9 mouse cellular contexts compared by ENCODE assay signal in genomic region chr9:61315371-61316298, GRCm38 (mm10). TPM values are rescaled to one million over a fixed set of nuclear protein-coding genes. Genes with fewer than 3 reads are reported as not detected.
DNase-seq lines count a peak whose midpoint lies in the region; ATAC-seq and TF ChIP-seq lines count a peak whose summit lies in the region.
"Had no signal": no experiment of that assay in that cellular context is flagged by ENCODE, and none has a peak within 500 bp of the region (broad histone marks: within the 10 kb centered on the region; RNA-seq: fewer than 3 reads in every experiment).

No protein-coding gene starts in this region.

- 23% methylated on average over 17 of the region's 17 CpGs for WGBS in cerebellum, adult 2 months

- intact Hi-C loops in gastrocnemius, postnatal 36 days (cut with DNase I), result no loop called here

- peaks cover 86% of the 10 kb centered on the region for H3K4me1 ChIP-seq in E14TG2a.4 (replicated peaks; ENCODE audit: low read depth, low read length)
- H3K4me1 ChIP-seq in cerebellum, adult 2 months (ENCODE audit: control insufficient read depth, insufficient read depth, low read length), result peaks cover 29% of the 10 kb centered on the region

- no peak for ATAC-seq in frontal cortex, adult (ENCODE audit: low TSS enrichment)

- no peak for TF ChIP-seq POLR2A in cerebellum, adult 2 months (IDR thresholded peaks at IDR 0.05; ENCODE audit: borderline replicate concordance, insufficient read depth, low read length)

- H3K9me3 ChIP-seq in E14TG2a.4 (ENCODE audit: low read length), result peaks cover 4% of the 10 kb centered on the region; the same call in 1 of the 2 replicates
- H3K9me3 ChIP-seq: G1E had no signal

- peak; percentile 82 to 88 for DNase-seq in cerebellum, adult 2 months
- peak; percentile 35 to 51 for DNase-seq in gastrocnemius, postnatal 36 days
- DNase-seq in kidney, adult 11 months, result peak; percentile 81
- DNase-seq in lung, postnatal 10 days, result peak; percentile 72
- no peak for DNase-seq in left cerebral cortex, adult 8-10 months (ENCODE audit: low spot score in 2 of 2)
- DNase-seq in thymus, postnatal 10 days (ENCODE audit: low spot score in 2 of 2), result no peak

- no peaks in the 10 kb centered on the region for H3K36me3 ChIP-seq in E14TG2a.4 (ENCODE audit: insufficient read depth, low read length)
- H3K36me3 ChIP-seq: G1E had no signal

- no peak for TF ChIP-seq CTCF in E14TG2a.4 (conservative IDR thresholded peaks at IDR 0.05; ENCODE audit: low read length)
- TF ChIP-seq CTCF in cerebellum, adult 2 months (IDR thresholded peaks at IDR 0.05; ENCODE audit: borderline replicate concordance, insufficient read depth, low read depth, low read length), result no peak

- peak overlapping the region; percentile 1; the same call in 1 of the 2 replicates for H3K4me3 ChIP-seq in E14TG2a.4 (replicated peaks; ENCODE audit: low read length)
- no peak overlapping the region for H3K4me3 ChIP-seq in cerebellum, adult 2 months (replicated peaks; ENCODE audit: insufficient read depth, low read depth, low read length)

- no peak overlapping the region for H3K27ac ChIP-seq in cerebellum, adult 2 months (ENCODE audit: insufficient read depth, low read length)

- H3K27me3 ChIP-seq in E14TG2a.4 (ENCODE audit: insufficient read depth, low read length), result peaks cover 19% of the 10 kb centered on the region
- H3K27me3 ChIP-seq in cerebellum, adult 2 months (ENCODE audit: control insufficient read depth, insufficient read depth, low read length), result no peaks in the 10 kb centered on the region

RNA-seq across cellular contexts. Expression of gene Tle3, which starts 56.5 kb away (rescaled TPM):
- 50.6 and 62.0 TPM in 2 replicates for polyA plus RNA-seq in cerebellum, adult 2 months (2012; rRNA removed)
- 1 to 10 TPM; 6.3 to 7.0 TPM for total RNA-seq in gastrocnemius, postnatal 36 days (2021)
- total RNA-seq in left cerebral cortex, adult 8-10 months (2022), result 10 to 100 TPM; 37.4 to 53.8 (median 44.7) TPM

Comparison
In these comparisons a context has a peak if more than half of its experiments do, and no peak if none do; other contexts are left out.
1. DNase-seq: peak in cerebellum, adult 2 months (2 of 2), gastrocnemius, postnatal 36 days (2 of 2), kidney, adult 11 months (single experiment) and lung, postnatal 10 days (single experiment); none in left cerebral cortex, adult 8-10 months (0 of 2) and thymus, postnatal 10 days (0 of 2).
2. RNA of gene Tle3, which starts 56.5 kb away (total RNA-seq): 37.4 to 53.8 TPM in left cerebral cortex, adult 8-10 months; 6.3 to 7.0 TPM in gastrocnemius, postnatal 36 days; every median in the first group is over 4 times any median in the second.